Mouse (Mus musculus) T-cell, adult 2 months (primary cell): ENCODE data around the gene Dlg2.

Experiments
- DNase-seq: peaks from one replicate; pipeline ENCODE4 v3.0.0; 2022; ENCODE audit warnings: low spot score

Dlg2 gene

DNA sequence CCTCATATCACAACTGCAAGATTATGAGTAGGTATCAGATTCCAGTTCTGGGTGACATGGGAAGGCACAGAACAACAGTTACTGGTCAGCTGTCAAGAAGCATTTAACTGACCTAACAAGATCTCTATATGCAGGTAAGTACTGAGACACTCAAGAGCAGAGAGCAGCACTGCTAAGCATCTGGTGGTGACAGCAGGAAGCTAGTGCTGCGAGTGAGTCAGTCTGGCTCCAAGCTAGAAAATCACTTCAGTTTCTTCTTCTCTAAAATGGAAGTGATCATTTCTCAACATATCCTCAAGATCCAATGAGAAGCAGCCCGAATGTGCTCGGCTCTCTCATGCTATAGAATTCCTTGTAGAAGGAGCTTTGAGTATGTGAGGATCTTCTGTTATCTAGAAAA, 1618.7 kb downstream of the Dlg2 start:
- DNase-seq: no peak

DNA sequence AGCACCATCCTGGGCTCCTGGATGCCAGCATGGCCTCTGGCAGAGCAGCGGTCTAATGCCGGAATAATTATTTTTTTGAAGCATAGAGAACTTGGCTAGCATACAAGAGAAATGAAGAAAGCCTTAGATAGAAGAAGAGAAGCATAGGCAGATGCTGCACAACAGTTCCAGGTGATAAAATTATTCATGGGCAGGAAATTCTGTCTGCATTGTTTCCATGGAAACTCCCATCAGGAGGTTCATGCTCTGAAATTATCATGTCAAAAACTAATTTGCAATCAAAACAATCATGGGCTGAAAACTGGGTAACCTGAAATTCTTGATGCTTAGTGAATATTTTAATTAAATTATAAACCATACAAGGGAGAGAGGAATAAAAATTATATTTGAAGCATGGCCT, 1624.4 kb downstream of the Dlg2 start:
- DNase-seq: no peak

DNA sequence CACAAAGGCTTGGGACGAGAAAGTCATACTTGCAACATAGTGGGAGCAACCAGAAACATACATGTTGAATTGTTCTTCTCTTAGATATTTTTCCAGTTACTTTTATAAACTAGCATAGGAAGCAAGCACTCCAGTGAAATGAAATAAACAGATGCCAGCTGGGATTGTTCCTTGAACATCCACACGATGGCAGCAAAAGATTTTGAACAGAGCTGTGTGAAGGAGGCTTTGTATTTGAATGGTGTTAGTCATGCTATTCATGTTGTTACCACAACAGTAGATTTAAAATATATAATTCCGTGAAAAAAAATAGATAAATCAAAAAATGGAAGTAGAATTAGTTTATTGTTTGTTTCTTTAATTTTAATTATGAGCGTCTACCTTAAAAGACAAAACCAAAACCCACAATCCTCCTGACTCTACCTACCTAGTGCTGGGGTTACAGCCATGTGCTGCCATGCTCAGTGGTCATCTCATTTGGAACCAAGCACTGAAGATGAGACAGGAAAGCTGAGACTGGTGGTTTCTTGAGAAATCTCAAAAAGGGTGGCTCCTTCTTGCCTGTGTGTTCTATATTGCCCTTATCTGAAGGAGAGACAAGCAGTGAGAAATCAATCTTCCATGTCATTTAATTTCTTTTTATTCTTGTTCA, 1626.5 kb downstream of the Dlg2 start:
- no peak for DNase-seq

DNA sequence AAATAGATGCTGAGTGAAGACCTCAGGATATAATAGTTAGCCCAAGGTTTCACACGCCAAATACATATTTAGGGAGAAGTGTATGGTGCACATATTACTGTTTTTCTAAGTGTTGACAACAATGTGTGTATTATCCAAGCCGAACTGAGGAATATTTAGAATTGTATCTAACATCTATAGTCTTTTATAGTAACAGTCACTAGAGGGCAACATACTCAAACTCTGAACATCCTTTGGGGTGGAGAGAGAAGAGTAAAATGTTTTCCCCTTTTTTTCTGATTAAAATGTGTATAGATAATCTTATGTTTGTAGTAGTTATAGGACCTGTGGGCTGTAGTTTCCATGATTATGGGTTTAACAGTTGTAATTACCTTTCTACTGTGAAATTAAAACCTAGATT, 1629.0 kb downstream of the Dlg2 start:
- DNase-seq: no peak

DNA sequence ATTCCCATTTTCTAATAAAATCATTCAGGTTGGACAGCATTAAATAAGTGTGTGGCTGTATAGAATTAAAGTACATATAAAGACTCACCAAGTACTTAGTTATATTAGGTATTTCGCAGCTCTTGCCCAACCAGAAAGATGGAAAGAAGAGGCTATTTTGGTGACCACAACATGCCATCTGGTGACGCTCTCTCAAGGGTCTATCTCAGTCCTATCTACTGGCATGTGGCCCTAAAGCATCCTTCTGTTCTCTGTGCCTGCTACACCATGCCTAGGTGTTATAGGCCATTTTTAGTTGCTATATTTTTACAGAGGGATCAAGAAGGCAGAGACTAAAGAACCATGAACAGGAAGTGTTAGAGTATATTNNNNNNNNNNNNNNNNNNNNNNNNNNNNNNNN, 1629.5 kb downstream of the Dlg2 start:
- DNase-seq: no peak

DNA sequence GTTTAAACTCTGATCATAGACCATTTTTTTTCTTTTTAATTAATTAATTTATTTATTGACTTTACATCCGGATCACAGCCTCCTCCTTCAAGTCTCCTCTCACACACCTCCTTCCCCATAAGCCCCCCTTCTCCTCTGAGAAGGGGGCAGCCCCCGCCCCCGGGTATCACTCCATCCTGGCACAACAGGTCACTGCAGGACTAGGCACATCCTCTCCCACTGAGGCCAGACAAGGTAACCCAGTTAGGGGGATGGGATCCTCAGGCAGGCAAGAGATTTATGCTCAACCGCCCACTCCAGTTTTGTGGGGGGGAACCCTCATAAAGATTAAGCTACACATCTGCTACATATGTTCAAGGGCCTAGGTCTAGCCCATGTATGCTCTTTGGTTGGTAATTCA, 1636.6 kb downstream of the Dlg2 start:
- DNase-seq: no peak

DNA sequence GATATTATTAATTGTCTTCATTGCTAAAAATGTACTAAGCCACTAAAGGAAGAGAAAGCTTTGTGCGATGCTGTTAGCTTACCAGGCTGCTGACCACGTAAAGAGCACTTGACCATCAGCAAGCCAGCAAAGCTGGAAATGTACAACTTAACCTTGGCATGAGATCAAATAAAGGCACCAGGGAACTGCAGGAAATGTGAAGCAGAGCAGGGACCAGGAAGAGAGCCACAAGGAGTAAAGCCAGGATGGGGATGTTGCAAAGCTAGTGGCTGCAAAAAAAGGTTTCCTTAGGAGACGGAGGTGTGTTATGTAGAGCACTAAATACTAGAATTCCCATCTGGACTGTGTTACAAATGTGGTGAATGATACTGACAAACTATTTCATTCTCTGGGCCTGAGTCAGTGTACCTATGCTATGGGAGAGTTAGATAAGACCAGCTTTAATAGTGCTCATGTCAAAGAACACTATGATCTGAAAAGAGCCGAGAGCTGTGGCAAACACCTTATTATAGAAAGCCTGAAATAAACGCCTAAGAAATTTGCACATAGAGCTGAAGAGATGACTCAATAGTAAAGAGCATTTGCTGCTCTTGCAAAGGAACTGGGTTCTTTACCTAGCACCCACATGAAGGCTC, 1638.9 kb downstream of the Dlg2 start:
- DNase-seq: no peak

DNA sequence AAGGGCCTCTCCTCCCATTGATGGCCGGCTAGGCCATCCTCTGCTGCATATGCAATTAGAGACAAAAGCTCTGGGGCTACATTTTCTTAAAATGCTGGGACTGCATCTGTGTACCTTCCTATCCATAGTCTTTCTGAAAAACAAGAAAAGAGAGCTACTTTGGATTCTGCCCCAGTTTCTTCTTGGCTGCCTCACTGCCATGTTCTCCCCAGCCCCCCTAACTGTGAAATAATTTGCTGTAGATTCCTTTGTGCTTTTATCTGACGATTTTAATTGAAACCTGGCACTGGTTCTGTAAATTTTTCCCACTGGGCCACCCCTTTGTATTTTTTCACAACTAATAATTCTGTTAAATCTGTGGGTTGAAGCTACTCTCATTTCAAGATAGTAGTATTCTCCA, 1646.8 kb downstream of the Dlg2 start:
- no peak for DNase-seq

DNA sequence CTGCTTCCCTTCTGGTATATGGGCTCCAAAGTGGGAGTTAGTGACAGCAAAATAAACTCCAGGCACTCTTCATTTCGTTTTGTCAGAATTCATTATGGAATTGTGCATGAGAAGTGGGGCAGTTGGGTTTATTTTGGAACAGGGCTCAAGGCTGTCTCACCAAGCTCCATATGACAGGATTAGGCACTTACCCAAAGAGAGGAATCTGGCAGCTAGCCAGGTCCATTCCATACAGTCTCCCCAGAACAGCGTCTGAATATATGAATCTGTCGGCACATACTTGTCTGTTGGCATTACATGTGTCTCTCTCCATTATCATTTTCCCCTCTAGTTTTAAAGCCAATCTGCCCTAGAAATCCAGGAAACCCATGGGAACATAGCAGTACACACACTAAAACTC, 1649.4 kb downstream of the Dlg2 start:
- DNase-seq: no peak

DNA sequence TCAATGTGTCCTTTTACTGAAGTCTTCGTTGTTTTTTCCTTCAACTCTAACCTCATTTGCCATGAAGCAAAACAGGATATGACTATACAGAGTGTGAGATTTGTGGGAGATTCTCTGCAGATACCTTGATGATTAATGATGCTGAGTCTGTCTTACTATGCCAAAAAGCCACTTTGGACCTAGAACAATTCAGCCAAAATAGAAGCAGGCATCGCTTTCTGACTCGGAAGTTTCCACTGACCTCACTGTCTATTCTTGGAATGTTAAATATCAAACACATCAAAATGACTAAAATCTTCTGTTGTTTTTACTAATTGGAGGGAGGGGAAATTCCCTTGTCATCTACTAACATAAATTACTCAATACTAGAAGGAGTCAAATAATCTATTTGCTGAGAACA, 1657.8 kb downstream of the Dlg2 start:
- DNase-seq: no peak

DNA sequence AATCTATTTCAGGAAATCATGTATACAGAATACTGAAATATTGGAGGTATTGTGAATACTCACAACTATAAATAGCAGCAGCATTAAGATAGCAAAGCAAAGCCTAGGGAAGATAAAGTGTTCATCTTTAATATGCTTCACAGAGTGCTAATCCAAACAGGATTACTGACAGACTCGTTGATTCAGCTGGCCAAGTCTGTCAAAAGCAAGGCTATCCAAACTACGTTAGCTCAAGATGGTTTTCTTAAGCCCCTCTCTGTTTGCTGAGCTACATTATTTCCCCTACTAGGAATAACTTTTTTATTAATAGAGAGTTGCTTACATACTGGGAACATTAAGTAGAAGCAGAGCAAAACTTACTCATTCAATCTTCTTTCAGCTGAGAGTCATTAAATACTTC, 1659.2 kb downstream of the Dlg2 start:
- no peak for DNase-seq

DNA sequence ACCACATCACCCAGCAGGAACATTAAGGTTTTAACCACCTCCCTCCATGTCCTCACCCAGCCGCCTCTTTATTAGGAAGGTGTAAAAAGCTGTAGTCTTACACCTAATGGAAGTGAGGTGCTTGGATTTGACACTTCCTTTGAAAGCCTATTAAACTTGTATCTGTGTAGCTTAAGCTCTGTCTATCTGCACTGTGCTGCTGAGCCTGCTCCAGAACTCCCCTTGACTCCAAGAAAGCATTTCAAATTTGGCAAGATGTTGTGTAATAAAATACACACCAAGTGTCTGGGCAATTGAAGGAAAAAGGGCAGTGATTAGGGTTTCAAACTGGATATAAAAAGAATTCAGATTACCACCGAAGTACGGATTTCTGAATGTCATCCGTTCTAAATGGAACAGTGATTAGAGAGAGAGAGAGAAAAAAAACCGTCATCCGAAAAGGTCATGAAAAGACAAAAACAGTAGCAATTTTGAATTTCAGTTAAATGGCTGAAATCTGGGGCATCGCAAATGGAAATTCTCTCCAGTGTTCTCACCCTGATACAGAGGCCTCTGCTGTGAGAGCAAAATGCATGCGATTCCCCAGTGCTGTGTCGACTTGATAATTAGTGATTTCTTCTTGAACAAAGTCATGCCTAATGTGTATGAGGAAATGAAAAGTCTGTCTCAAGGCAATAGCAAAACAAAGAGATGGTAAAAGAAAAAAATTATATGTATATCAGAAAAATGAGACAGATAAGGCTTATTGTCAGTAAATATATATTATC, 1663.8 kb downstream of the Dlg2 start:
- no peak for DNase-seq

DNA sequence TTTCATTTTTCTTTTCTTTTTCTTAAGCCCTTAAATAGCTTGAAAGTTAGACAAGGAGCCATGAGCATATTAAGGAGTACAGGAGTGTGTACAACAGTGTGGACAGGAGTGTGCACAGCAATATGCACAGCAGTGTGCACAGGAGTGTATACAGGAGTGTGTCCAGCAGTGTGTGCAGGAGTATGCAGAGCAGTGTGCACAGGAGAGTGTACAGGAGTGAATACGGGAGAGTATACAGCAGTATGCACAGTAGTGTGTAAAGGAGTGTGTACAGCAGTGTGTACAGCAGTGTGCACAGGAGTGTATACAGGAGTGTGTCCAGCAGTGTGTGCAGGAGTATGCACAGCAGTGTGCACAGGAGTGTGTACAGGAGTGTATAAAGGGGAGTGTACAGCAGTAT, 1671.0 kb downstream of the Dlg2 start:
- DNase-seq: no peak

DNA sequence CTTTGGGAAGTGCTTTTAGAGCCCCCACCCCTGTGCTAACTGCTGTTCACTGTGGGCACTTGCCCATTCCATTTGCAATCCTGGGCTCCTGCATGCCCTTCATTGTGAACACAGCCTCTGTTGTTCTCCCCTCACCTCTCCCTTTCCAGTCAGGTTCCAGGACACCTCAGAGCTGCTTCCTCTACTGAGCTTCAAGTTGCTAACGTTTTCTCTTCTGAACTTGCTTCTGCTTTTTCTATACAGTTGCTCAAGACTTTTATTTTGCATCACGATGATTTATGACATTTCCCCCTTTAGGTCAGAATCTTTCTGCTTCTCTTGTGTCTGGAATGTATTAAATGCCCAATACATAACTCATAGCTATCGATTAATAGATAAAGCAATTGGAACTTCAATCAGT, 1674.3 kb downstream of the Dlg2 start:
- no peak for DNase-seq

DNA sequence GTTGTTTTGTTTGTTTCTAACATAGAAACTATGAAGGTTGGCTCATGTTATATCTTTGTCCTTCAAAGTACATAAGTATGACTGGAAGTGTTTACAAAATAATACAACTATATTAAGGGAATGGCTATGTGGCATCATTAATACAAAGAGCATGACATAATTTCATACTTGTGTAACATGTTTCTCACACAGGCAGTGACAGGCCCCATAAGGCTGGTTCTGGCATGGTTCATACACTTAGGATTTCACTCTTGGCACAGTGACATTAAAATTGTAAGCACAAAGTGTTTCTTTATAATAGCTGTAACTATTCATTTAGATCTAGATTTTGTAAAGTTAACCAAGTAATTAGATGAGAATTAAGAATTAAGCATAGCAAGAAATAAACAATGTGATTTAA, 1678.1 kb downstream of the Dlg2 start:
- DNase-seq: no peak

DNA sequence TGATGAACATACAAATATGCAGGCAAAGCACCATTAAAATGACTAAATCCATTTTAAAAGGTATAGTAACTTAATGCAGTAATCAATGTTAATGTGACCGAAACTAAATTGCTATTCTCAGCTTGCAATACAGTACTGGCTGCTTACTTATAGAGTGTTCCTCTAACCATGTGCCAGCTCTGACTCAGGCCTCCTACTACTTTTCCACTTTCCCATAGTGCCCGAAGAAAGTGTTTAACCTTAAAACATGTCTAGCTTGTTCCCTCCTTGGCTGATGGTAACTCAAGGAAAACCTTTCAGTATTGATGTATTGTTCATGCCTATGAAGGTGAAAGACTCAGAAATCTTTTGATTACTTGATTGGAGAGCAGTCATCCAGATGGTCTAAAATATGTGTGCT, 1686.7 kb downstream of the Dlg2 start:
- no peak for DNase-seq

DNA sequence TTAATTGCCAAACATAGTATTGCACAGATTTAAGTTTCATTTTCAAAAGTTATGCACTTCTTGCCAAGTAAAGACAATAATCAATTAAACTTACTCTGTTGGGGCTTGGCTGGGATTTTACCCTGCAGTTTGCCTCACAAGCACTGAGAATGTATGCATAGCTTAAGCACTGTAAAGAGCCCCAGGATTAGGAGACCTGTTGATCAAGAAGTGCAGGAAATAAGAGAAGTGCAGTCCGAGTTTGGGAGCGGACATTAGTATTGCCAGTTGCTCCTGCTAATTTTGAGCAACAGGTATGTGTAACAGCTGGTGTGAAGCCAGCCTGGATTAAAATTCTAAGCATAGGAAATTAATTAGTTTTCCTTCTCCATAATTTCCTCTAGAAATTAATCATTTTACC, 1687.8 kb downstream of the Dlg2 start:
- no peak for DNase-seq

DNA sequence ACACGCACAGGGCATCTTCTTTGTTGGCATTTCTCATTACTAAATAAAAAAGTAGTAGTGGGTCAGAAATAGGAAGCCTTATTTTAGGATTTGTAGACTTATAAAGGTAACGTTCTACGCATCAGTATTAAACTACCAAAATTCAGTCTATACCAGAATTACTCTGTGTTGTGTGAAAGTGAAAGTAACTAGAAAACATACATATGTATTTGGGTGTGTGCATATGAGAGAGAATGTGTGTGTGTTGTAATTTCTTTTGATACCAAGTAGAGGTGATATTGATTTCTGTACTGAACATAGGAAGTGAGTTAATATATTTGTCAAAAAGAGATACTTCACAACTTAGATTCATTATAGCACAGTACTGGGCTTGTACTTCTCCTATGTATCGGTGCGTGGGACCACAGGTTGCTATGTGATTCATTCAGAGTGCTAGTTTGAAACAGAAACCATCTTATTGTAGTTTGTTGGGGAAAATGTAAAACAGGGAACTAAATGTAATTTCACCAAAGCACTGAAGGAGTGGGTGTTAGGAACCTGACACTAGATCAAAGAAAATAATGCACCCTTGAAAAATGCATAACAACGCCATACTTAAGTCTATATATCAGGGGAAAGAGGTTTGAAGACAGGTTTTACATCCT, 1688.5 kb downstream of the Dlg2 start:
- DNase-seq: no peak

DNA sequence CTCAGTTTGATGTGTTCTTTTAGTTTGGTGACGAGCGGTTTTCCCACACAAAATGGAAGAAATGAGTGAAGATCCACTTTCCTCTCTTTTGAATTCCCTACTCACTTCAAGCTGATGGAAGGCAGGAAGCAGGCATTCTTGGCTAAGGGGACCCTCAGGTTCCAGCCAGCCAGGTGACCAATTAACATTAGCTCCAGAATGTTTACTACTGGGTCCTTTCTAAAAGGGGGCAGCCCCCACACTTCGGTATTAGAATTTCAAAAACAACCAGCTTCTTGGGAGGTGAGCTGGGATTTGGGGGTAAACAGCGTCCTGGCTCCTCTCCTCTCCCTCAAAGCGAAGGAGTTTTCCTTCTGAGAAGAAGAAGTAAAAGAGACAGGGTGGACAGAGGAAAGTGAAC, 1703.6 kb downstream of the Dlg2 start:
- DNase-seq: no peak

DNA sequence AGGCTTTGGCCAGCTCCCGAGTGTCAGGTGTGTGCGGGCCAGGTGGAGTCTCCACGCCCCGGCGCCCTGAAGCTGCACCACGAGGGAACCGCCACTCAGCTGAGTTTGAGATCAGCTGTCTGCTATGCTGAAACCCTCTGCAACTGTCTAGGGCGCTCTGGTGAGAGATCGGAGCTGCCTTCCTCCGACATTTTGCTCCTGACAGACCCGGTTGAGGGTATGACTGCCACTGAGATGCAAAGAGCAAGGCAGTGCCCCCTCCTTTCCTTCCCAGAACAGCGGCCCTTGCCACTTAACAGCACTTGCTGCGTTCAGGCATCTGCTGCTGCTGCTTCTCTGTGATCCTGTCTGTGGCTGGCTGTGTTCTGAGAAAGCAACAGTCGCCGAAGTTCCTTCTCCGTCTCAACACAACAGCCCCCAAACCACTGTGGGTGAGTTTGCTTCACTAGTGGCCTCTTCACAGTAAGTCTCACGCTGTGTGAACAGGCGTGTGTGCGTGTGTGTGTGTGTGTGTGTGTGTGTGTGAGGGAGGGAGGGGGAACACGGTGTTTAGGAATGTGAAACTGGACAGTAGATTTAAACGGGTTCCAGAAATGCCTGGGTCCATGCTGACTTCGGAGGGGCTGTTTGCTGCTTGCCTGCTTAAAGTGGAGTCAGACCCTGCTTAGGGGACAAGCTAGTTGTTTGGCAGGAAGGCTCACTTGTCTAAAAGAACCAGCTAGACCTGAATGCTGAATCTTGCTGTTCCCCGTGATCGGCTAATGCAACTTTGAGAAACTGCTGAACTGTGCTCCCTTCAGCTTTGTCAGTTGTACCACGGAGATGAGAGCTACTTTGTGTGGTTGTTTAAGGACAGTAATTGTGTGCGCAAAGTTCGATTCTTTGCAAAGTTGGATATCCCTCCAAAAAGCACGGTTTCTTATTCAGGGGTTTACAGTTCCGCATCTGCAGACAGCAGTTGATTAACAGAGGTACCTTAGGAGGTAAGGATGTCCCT, 1704.4 kb downstream of the Dlg2 start:
- no peak for DNase-seq

DNA sequence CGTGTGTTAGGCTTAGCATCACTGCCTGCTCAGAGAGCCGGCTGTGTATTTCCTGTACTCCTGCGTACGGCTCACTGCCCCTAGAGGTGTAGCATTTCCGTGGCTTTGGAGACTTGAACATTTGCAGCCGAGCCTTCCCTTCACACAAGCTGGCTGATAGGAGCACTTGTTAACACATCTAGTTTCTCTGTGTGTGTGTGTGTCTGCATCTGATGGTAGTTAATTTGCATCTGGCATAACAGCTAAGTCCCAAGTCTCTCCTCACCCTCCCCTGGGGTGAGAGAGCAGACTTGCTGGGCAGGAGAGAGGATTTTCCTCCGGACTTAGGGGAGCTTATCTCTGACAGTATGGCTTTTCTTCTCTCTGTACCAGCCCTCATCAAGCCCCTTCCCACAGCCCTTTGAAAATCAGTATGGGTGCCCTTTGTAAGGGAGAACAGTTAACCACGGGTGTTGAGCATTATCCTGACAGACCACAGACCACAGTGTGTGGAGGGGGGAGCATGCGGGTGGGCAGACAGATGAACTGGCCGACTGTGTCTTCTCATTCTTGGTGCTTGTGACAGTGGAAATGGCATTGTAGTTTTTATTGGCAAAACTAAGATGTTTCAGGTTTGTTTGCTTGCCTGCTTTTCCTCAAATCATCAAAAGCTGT, 1705.6 kb downstream of the Dlg2 start:
- DNase-seq: no peak
